Mouse (Mus musculus) liver, embryonic 14.5 days (tissue): Measurements from ENCODE around the gene Tle6. TPM values are rescaled to one million over a fixed set of nuclear protein-coding genes. Genes with fewer than 3 reads are reported as not detected.

ENCODE experiments used
- ATAC-seq: fragments of 200-750 bp; cut with Nextera tagmentation; 2 replicates; pipeline ENCODE4 v1.8.0; 2017; ENCODE audit warnings: moderate number of reproducible peaks, mild to moderate bottlenecking, moderate library complexity; ENCODE audit not compliant: insufficient read depth
- DNase-seq, 3 experiments: peaks; one replicate each; pipeline ENCODE4 v3.0.0-alpha.2; 2012 to 2013; ENCODE audit warnings: low read depth in 3 of 3, low spot score in 3 of 3
- H3K27ac ChIP-seq: fragments of 300-500 bp; sonication (generic); 2 replicates; pipeline ENCODE4 v1.5.1; 2014; ENCODE audit warnings: moderate library complexity, mild to moderate bottlenecking, control low read depth, inconsistent platforms
- H3K27me3 ChIP-seq: fragments of 300-500 bp; sonication (generic); 2 replicates; pipeline ENCODE4 v1.6.1; 2014; ENCODE audit warnings: mild to moderate bottlenecking, low read length, moderate library complexity; ENCODE audit not compliant: control insufficient read depth, insufficient read depth
- H3K36me3 ChIP-seq: fragments of 300-500 bp; sonication (generic); replicated peaks from 2 replicates; pipeline ENCODE4 v1.6.1; 2014; ENCODE audit warnings: low read depth; ENCODE audit not compliant: control insufficient read depth, insufficient read depth
- H3K4me1 ChIP-seq, 2 experiments: fragments of 200-500 bp in 1 of 2; fragments of 300-500 bp in 1 of 2; sonication (generic) in 1 of 2; replicated peaks; 2 replicates each; pipeline ENCODE4 v1.6.1; 2012 to 2014; ENCODE audit warnings: antibody characterized with exemption in 1 of 2, inconsistent platforms in 1 of 2, low read length in 1 of 2; ENCODE audit not compliant: control insufficient read depth in 2 of 2, insufficient read depth in 2 of 2
- H3K4me2 ChIP-seq: fragments of 300-500 bp; sonication (generic); 2 replicates; pipeline ENCODE4 v1.6.1; 2014; ENCODE audit warnings: low read depth, mild to moderate bottlenecking, control low read depth, moderate library complexity
- H3K4me3 ChIP-seq, 2 experiments: fragments of 200-500 bp in 1 of 2; fragments of 300-500 bp in 1 of 2; sonication (generic) in 1 of 2; 2 replicates each; pipeline ENCODE4 v1.5.1; 2012 to 2014; ENCODE audit warnings: low read depth in 2 of 2, low read length in 2 of 2, mild to moderate bottlenecking in 2 of 2, control low read depth in 1 of 2, inconsistent platforms in 1 of 2, moderate library complexity in 1 of 2; ENCODE audit not compliant: insufficient read depth in 1 of 2
- H3K9ac ChIP-seq: fragments of 300-500 bp; sonication (generic); replicated peaks from 2 replicates; pipeline ENCODE4 v1.6.1; 2014; ENCODE audit warnings: mild to moderate bottlenecking, control low read depth, moderate library complexity
- H3K9me3 ChIP-seq: fragments of 300-500 bp; sonication (generic); 2 replicates; pipeline ENCODE4 v1.6.1; 2016; ENCODE audit warnings: low read length, mixed read lengths; ENCODE audit not compliant: control insufficient read depth
- CTCF ChIP-seq: IDR thresholded peaks from 2 replicates; pipeline ENCODE4 v1.5.1; 2016; ENCODE audit warnings: antibody characterized with exemption, low read depth, control low read depth
- EP300 ChIP-seq: IDR thresholded peaks from 2 replicates; pipeline ENCODE4 v1.6.1; 2016; ENCODE audit warnings: antibody characterized with exemption, low read depth
- WGBS: fragments of 180-500 bp; shearing (Covaris S2); extraction: QIAGEN DNeasy Blood & Tissue Kit; methylation state at CpG from one replicate; pipeline ENCODE4 v1.1.7; 2014; ENCODE audit not compliant: insufficient replicate concordance; 5-methylcytosine and 5-hydroxymethylcytosine counted together
- polyA plus RNA-seq, 2 experiments: library from polyadenylated mRNA; depleted of rRNA in 1 of 2; stranded (reverse) in 1 of 2; unstranded in 1 of 2; fragments of >200 nt; fragmentation: Nextera tagmentation in 1 of 2; extraction: Ambion mirVana in 1 of 2; gene quantifications; 2 replicates each; pipeline versions ENCODE4 v1.2.1 to v1.2.3; 2012 to 2014

The Tle6 gene
- polyA plus RNA-seq, 2 experiments = 4.5 to 5.6 TPM

DNA sequence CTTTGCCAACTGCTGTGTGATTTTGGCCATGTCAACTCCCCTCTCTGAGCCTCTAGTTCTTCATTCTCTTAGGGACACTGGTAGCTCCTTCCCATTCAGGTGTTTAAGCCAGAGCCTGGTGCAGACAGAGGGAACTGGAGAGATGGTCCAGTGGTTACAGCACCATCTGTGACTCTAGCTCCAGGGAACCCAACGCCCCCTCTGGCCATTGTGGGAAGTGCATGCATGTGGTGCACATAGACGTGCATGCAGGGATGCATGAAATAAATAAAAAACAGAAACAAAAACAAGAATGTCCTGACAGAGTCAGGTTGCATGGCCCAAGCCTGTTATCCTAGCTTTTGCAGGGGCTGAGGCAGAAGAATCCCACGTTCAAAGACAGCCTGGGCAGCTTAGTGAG is 44.6 kb downstream of the Tle6 start:
- 58% methylated on average over 3 of the region's 3 CpGs for WGBS
- DNase-seq = no peak

DNA sequence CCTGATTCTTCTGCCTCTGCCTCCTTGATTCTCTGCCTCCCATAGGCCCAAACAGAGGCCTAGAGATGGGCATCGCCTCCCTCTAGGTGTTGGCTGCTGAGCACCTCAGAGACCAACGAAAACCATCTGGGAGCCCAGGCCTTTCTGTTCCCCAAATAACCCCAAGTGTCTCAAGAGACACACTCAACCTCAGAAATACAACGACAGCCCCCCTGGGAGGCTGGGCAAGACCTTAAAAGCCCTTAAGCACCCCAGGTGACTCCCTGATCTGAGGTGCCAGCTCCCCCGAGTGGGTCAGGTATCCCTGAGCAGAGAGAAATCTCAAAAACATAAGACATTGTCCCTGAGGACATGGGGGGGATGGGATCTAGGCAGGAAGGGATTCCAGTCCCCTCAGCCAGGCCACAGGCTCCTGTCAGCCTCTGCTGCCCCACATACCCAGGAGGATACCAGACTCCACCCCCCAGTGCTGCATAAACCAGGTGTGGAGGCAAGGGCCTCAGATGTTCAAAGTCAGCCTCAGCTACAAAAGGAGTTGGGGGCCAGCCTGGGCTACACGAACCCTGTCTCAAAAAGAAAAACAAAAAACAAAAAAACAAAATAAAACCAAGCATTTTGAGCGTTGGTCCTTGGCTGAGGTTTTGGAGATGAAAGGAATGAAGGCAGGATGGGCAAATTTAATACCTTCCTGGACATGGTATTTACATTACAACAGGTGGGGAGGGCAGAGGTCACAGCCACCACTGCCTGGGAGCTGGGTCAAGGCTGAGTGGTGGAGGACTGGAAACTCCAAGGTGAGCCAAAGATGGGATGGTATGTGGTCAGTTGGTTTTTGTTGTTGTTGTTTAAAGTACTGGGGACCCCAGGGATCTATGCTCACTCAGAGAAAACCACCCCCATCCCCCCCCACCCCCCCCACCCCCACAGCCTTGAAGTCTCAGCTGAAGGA is 46.8 kb downstream of the Tle6 start:
- no peak overlapping the region for H3K27ac ChIP-seq
- H3K4me2 ChIP-seq = no peak overlapping the region
- TF ChIP-seq CTCF (no peak), EP300 (no peak)
- peaks cover 4 to 8% of the 10 kb centered on the region in 2 experiments; a peak in 3 of 4 replicates for H3K4me1 ChIP-seq
- 71% methylated on average over 6 of the region's 6 CpGs for WGBS
- no peaks in the 10 kb centered on the region for H3K27me3 ChIP-seq
- ATAC-seq = no peak
- no peak for DNase-seq
- H3K9me3 ChIP-seq = no peaks in the 10 kb centered on the region
- no peak overlapping the region for H3K9ac ChIP-seq
- H3K4me3 ChIP-seq = no peak overlapping the region
- H3K36me3 ChIP-seq = no peaks in the 10 kb centered on the region

More for the DNA sequence above, 44.6 kb downstream of the Tle6 start:
- no peak for ATAC-seq
- H3K36me3 ChIP-seq = no peaks in the 10 kb centered on the region
- H3K27me3 ChIP-seq = no peaks in the 10 kb centered on the region
- TF ChIP-seq CTCF = peak; percentile 79
- no peak for TF ChIP-seq EP300
- H3K9me3 ChIP-seq = no peaks in the 10 kb centered on the region
- no peak overlapping the region for H3K27ac ChIP-seq
- H3K9ac ChIP-seq = no peak overlapping the region
- H3K4me3 ChIP-seq = no peak overlapping the region
- peaks cover 7 to 10% of the 10 kb centered on the region in 2 experiments; a peak in 3 of 4 replicates for H3K4me1 ChIP-seq
- H3K4me2 ChIP-seq = no peak overlapping the region

DNA sequence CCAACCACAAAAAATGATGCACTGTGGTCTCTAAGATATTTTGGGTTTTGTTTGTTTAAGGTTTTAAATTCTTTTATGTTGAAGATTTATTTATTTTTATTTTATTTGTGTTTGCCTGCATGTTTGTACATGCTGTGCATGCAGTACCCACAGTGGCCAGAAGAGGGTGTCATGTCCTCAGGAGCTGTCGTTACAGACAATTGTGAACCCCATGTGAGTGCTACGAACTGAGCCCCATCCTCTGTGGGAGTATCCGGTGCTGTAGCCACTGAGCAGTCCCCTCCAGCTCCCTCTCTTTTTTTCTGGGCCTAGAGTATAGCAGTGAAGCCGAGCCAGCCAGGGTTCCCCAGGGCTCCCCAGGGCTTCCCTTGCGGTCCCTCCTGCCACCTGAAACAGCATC is 47.6 kb downstream of the Tle6 start:
- Histone ChIP-seq H3K36me3 (no peaks in the 10 kb centered on the region), H3K4me3 (no peak overlapping the region), H3K9me3 (no peaks in the 10 kb centered on the region), H3K27me3 (no peaks in the 10 kb centered on the region), H3K4me1 (peaks cover 2 to 4% of the 10 kb centered on the region in 2 experiments; a peak in 2 of 4 replicates), H3K9ac (no peak overlapping the region), H3K4me2 (no peak overlapping the region), H3K27ac (no peak overlapping the region)
- TF ChIP-seq EP300 (no peak), CTCF (peak; percentile 81)
- ATAC-seq = no peak
- WGBS = 78% methylated on average over 5 of the region's 5 CpGs
- no peak for DNase-seq

DNA sequence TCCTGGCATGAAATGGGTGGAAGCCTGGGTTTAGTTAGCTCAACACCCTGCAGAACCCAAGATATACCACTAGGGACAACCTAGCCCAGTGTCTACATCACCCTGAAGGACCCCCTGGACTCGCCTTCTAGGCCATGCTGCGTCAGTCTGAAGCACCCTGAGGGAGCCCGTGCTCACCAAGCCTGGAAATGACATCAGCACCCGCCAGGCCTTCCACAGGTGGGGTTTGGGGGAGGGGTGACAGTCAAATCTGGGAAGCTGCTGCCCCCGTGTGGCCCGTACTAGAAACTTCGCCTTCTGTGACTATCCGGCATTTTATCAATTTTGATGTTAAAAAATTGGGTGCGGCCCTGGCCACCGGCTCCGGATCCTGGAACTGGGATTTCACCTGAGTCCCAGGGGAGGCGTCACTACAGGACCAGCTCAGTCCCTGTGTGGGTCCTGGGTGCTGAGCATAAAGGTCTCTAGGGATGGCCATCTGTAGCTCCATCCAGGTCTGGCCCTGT is 49.2 kb downstream of the Tle6 start:
- H3K27ac ChIP-seq = no peak overlapping the region
- TF ChIP-seq EP300 (no peak), CTCF (peak; percentile 95)
- no peaks in the 10 kb centered on the region for H3K36me3 ChIP-seq
- 2% methylated on average over 12 of the region's 12 CpGs for WGBS
- peaks cover 3 to 10% of the 10 kb centered on the region in 2 experiments; a peak in 3 of 4 replicates for H3K4me1 ChIP-seq
- peak; percentile 64 for ATAC-seq
- H3K4me3 ChIP-seq = no peak overlapping the region
- no peak overlapping the region for H3K9ac ChIP-seq
- peak in 2 of 3 experiments; percentile 55 to 67 for DNase-seq
- no peaks in the 10 kb centered on the region for H3K27me3 ChIP-seq
- no peaks in the 10 kb centered on the region for H3K9me3 ChIP-seq
- no peak overlapping the region for H3K4me2 ChIP-seq

DNA sequence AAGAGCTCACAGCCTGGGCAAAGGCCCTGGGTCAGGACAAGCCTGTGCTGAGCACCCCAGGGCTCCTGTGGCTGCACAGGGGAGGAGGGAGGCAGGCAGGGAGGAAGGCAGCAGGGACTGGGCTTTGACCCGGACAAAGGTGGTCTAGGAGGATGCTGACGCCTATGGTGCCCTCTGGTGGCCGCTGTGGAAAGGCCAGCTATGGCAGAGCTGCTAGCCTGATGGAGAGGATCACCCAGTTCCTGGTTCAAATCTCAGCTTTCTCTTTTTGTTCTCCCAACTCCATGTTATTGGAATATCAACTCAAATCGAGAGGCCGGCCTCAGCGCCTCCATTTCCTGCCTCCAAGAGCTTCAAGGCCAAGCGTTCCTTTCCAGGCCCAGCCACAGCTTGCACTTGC is 50.6 kb downstream of the Tle6 start:
- no peak for DNase-seq
- WGBS = 6% methylated on average over 7 of the region's 7 CpGs

More for the DNA sequence above, 50.6 kb downstream of the Tle6 start:
- Histone ChIP-seq H3K36me3 (no peaks in the 10 kb centered on the region), H3K4me1 (peaks cover 15 to 21% of the 10 kb centered on the region in 2 experiments), H3K9ac (no peak overlapping the region), H3K4me3 (no peak overlapping the region), H3K4me2 (no peak overlapping the region), H3K27me3 (no peaks in the 10 kb centered on the region), H3K27ac (no peak overlapping the region), H3K9me3 (no peaks in the 10 kb centered on the region)
- TF ChIP-seq CTCF (peak; percentile 97), EP300 (no peak)
- ATAC-seq = no peak
